Mouse (Mus musculus) forebrain, embryonic 14.5 days (tissue): ENCODE data around the gene Cox18. TPM values are rescaled to one million over a fixed set of nuclear protein-coding genes. Genes with fewer than 3 reads are reported as not detected.

Experiments
- ATAC-seq: fragments of 200-750 bp; cut with Nextera tagmentation; 2 replicates; pipeline ENCODE4 v1.8.0; 2017; ENCODE audit warnings: mild to moderate bottlenecking, moderate library complexity
- DNase-seq: peaks from one replicate; pipeline ENCODE4 v3.0.0-alpha.2; 2015; ENCODE audit warnings: low spot score
- H3K27ac ChIP-seq: fragments of 300-500 bp; sonication (generic); 2 replicates; pipeline ENCODE4 v1.5.1; 2014; ENCODE audit warnings: low read depth, mild to moderate bottlenecking, control low read depth, low read length, moderate library complexity
- H3K27me3 ChIP-seq: fragments of 300-500 bp; sonication (generic); replicated peaks from 2 replicates; pipeline ENCODE4 v1.6.1; 2014; ENCODE audit warnings: low read length, control low read depth, mixed read lengths; ENCODE audit not compliant: control insufficient read depth, insufficient read depth
- H3K36me3 ChIP-seq: fragments of 300-500 bp; sonication (generic); 2 replicates; pipeline ENCODE4 v1.6.1; 2014; ENCODE audit warnings: low read length, control low read depth; ENCODE audit not compliant: control insufficient read depth, insufficient read depth
- H3K4me1 ChIP-seq: fragments of 300-500 bp; sonication (generic); 2 replicates; pipeline ENCODE4 v1.6.1; 2014; ENCODE audit warnings: antibody characterized with exemption, low read length, control low read depth; ENCODE audit not compliant: control insufficient read depth, insufficient read depth
- H3K4me2 ChIP-seq: fragments of 300-500 bp; sonication (generic); 2 replicates; pipeline ENCODE4 v1.6.1; 2014; ENCODE audit warnings: mild to moderate bottlenecking, control low read depth, low read length
- H3K4me3 ChIP-seq: fragments of 300-500 bp; sonication (generic); 2 replicates; pipeline ENCODE4 v1.5.1; 2014; ENCODE audit warnings: low read depth, low read length, control low read depth
- H3K9ac ChIP-seq: fragments of 300-500 bp; sonication (generic); 2 replicates; pipeline ENCODE4 v1.6.1; 2014; ENCODE audit warnings: mild to moderate bottlenecking, low read length, control low read depth, moderate library complexity
- H3K9me3 ChIP-seq: fragments of 300-500 bp; sonication (generic); replicated peaks from 2 replicates; pipeline ENCODE4 v1.6.1; 2016; ENCODE audit warnings: low read length, control low read depth, mixed read lengths; ENCODE audit not compliant: control insufficient read depth
- WGBS: fragments of 180-500 bp; shearing (Covaris S2); extraction: QIAGEN DNeasy Blood & Tissue Kit; methylation state at CpG from one replicate; pipeline ENCODE4 v1.1.7; 2014; 5-methylcytosine and 5-hydroxymethylcytosine counted together
- polyA plus RNA-seq: library from polyadenylated mRNA; unstranded; fragments of >200 nt; fragmentation: Nextera tagmentation; extraction: Ambion mirVana; gene quantifications from 2 replicates; pipeline ENCODE4 v1.2.1, GENCODE M21; 2014

Gene Cox18
- polyA plus RNA-seq, 1 experiment from 2014 or later: 25.8 TPM

DNA sequence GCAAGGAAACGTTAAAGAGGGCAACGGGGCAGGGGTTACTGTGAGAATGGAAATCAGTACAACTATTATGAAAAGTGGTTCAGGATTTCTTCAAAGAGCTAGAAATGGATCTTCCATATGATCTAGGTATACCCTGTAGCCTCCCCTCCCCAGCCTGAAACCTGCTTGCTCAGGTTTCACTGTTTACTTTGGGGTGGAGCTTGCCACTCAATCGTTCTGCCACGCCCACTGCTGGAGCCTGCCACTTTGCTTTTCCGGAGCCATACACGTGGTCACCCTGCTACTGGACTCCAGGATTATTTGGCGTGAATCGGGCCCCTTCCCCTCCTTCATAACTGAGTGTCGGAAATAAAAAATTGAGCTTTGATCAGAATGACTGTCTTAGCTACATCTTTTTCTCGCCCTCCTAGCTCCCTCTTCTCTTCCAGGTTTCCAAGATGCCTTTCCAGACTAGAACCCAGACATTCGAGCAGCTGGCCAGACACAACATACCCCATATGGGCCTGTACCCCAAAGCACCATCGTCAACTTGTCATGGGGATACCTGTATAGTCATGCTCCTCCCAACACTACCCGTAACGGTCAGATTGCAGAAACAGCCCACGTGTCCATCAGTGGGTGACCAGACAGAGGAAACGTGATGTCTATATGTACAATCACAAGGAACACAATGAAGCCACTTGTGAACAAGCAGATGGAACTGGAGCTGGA is 23.7 kb downstream of the Cox18 start:
- ATAC-seq (no peak), DNase-seq (no peak)
- H3K4me3 ChIP-seq: no peak overlapping the region
- H3K4me1 ChIP-seq: no peaks in the 10 kb centered on the region
- H3K27me3 ChIP-seq: no peaks in the 10 kb centered on the region
- no peaks in the 10 kb centered on the region for H3K36me3 ChIP-seq
- H3K9me3 ChIP-seq: no peaks in the 10 kb centered on the region
- H3K9ac ChIP-seq: no peak overlapping the region
- H3K4me2 ChIP-seq: no peak overlapping the region
- WGBS: 66% methylated on average over 16 of the region's 16 CpGs
- no peak overlapping the region for H3K27ac ChIP-seq

DNA sequence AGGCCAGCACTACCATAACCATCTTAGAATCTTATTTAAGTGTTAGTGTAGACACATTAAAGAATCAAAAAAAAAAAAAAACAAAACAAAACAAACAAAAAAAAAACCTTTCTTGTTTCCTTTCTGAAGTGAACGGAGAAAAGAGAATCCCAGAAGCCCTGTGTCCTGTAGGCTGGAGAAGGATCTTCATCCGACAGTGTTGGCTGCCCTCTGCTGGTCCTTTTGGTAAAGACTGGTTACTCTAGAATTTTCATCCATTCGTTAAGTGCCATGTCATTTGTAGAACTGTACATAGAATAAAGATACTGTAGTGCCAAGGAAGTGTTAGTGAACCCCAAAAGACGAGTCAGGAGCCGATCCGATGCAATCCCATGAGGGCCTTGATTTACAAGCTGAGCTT is 29.0 kb downstream of the Cox18 start:
- Histone ChIP-seq H3K9me3 (no peaks in the 10 kb centered on the region), H3K36me3 (no peaks in the 10 kb centered on the region), H3K4me3 (no peak overlapping the region), H3K4me2 (no peak overlapping the region), H3K9ac (no peak overlapping the region), H3K27me3 (no peaks in the 10 kb centered on the region), H3K27ac (no peak overlapping the region), H3K4me1 (no peaks in the 10 kb centered on the region)
- ATAC-seq (peak; percentile 87), DNase-seq (peak; percentile 90)
- 30% methylated on average over 6 of the region's 6 CpGs for WGBS

DNA sequence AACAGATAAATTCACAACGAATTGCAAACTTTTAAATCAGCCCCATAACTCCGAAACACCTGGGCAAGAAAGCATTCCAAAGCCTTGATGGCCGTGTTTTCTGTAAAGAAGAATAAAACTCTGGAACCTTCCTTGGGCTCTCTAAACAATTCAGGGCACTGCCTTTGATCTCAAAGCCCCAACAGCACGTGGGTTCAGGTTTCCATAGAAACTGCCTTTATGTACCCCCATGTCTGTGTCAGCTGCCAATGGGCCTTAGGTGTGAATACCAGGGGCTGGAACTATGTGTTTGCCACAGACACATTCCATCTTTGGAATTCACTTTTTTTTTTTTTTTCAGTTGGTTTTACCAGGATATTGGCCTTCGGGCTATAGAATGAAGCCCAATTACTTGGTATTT is 41.0 kb downstream of the Cox18 start:
- Histone ChIP-seq H3K9me3 (no peaks in the 10 kb centered on the region), H3K4me3 (no peak overlapping the region), H3K9ac (no peak overlapping the region), H3K4me2 (no peak overlapping the region), H3K4me1 (no peaks in the 10 kb centered on the region), H3K27ac (no peak overlapping the region), H3K27me3 (no peaks in the 10 kb centered on the region), H3K36me3 (no peaks in the 10 kb centered on the region)
- WGBS: 53% methylated on average over 5 of the region's 5 CpGs
- DNase-seq: no peak
- ATAC-seq: no peak

DNA sequence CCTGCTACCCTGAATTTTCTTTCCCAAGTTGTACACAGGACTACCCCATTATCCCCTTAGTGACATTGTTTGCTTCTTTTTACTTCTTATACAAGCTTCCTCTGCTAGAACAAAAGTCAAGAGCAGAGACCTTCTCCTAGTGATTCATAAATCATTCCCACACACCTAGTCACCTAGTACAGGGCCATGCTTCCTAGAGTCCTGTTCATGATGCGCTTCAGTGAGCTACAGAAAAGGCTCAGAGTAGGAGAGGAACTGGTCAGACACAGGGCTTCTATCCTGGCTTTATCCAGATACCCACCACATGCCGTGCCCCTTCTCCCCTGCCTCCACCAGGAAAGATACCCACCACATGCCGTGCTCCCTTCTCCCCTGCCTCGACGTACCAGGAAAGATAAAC is 44.7 kb downstream of the Cox18 start:
- no peaks in the 10 kb centered on the region for H3K36me3 ChIP-seq
- DNase-seq (no peak), ATAC-seq (no peak)
- H3K9me3 ChIP-seq: no peaks in the 10 kb centered on the region
- no peaks in the 10 kb centered on the region for H3K27me3 ChIP-seq
- H3K27ac ChIP-seq: no peak overlapping the region
- WGBS: 89% methylated on average over 5 of the region's 5 CpGs
- no peak overlapping the region for H3K4me3 ChIP-seq
- H3K4me2 ChIP-seq: no peak overlapping the region
- no peak overlapping the region for H3K9ac ChIP-seq
- no peaks in the 10 kb centered on the region for H3K4me1 ChIP-seq

DNA sequence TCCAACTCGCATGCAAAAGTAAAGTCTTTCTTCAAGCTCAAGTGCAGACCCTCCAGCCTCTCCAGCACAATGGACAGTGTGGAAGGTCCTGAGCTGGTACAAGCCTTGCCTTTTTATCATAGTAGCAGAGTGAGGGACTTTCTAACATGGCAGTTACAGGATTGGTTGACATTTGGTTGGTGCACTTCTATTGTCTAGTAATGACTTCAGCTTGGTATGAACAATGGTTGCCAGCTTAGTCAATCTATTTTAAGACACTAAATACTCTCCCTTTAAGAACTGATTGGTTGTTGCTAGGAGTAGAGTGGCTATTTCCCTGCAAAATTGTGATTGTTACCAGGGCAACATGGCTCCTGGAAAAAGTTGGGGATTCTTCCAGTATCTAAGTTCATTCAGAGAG is 45.7 kb downstream of the Cox18 start:
- ATAC-seq (no peak), DNase-seq (no peak)
- Histone ChIP-seq H3K4me3 (no peak overlapping the region), H3K9ac (no peak overlapping the region), H3K4me1 (no peaks in the 10 kb centered on the region), H3K9me3 (no peaks in the 10 kb centered on the region), H3K36me3 (no peaks in the 10 kb centered on the region), H3K27me3 (no peaks in the 10 kb centered on the region), H3K27ac (no peak overlapping the region), H3K4me2 (no peak overlapping the region)
- WGBS: 78% methylated on average over 1 of the region's 1 CpGs

Other genes with a start within 250 kb of the Cox18 start
- gene Ankrd17, start 142.6 kb upstream of the Cox18 start, polyA plus RNA-seq: 26.2 and 28.1 TPM in 2 replicates
- 3.6 and 6.2 TPM in 2 replicates for gene Gm9958, start 143.2 kb upstream of the Cox18 start, polyA plus RNA-seq
- not detected in 2 replicates for gene Alb, start 236.9 kb upstream of the Cox18 start, polyA plus RNA-seq